Mouse (Mus musculus) limb, embryonic 14.5 days (tissue): ENCODE measurements around the gene Ifitm3. TPM values are rescaled to one million over a fixed set of nuclear protein-coding genes. Genes with fewer than 3 reads are reported as not detected.
A peak's percentile ranks its signal among the peaks of the same experiment; 100 is the strongest.

Experiments
- ATAC-seq: fragments of 200-750 bp; cut with Nextera tagmentation; 2 replicates; pipeline ENCODE4 v1.8.0; 2017; ENCODE audit warnings: low read depth, moderate number of reproducible peaks, moderate TSS enrichment; ENCODE audit not compliant: low FRiP score
- DNase-seq: peaks from one replicate; pipeline ENCODE4 v3.0.0-alpha.2; 2015; ENCODE audit warnings: low spot score
- H3K27ac ChIP-seq: fragments of 300-500 bp; sonication (generic); replicated peaks from 2 replicates; pipeline ENCODE4 v1.5.1; 2014; ENCODE audit warnings: low read depth, mild to moderate bottlenecking, low read length, moderate library complexity, mixed read lengths
- H3K27me3 ChIP-seq: fragments of 300-500 bp; sonication (generic); 2 replicates; pipeline ENCODE4 v1.6.1; 2014; ENCODE audit warnings: low read length, mixed read lengths; ENCODE audit not compliant: control insufficient read depth, insufficient read depth
- H3K36me3 ChIP-seq: fragments of 300-500 bp; sonication (generic); 2 replicates; pipeline ENCODE4 v1.6.1; 2014; ENCODE audit warnings: mild to moderate bottlenecking, low read length, moderate library complexity, mixed read lengths; ENCODE audit not compliant: control insufficient read depth, insufficient read depth
- H3K4me1 ChIP-seq: fragments of 300-500 bp; sonication (generic); 2 replicates; pipeline ENCODE4 v1.6.1; 2014; ENCODE audit warnings: antibody characterized with exemption, low read length, mixed read lengths; ENCODE audit not compliant: control insufficient read depth, insufficient read depth
- H3K4me2 ChIP-seq: fragments of 300-500 bp; sonication (generic); replicated peaks from 2 replicates; pipeline ENCODE4 v1.6.1; 2014; ENCODE audit warnings: low read depth, mild to moderate bottlenecking, low read length, moderate library complexity; ENCODE audit not compliant: severe bottlenecking
- H3K4me3 ChIP-seq: fragments of 300-500 bp; sonication (generic); replicated peaks from 2 replicates; pipeline ENCODE4 v1.5.1; 2014; ENCODE audit warnings: low read length
- H3K9ac ChIP-seq: fragments of 300-500 bp; sonication (generic); 2 replicates; pipeline ENCODE4 v1.6.1; 2014; ENCODE audit warnings: mild to moderate bottlenecking, low read depth, low read length, moderate library complexity; ENCODE audit not compliant: severe bottlenecking
- H3K9me3 ChIP-seq: fragments of 300-500 bp; sonication (generic); 2 replicates; pipeline ENCODE4 v1.6.1; 2016; ENCODE audit warnings: low read length; ENCODE audit not compliant: control insufficient read depth
- POLR2A ChIP-seq: fragments of 200-500 bp; IDR thresholded peaks from 2 replicates; pipeline ENCODE4 v1.8.0; 2012; ENCODE audit warnings: inconsistent platforms, mild to moderate bottlenecking, moderate library complexity, borderline replicate concordance; ENCODE audit not compliant: insufficient read depth, insufficient read length; ENCODE audit errors: extremely low read depth
- WGBS: fragments of 180-500 bp; shearing (Covaris S2); extraction: QIAGEN DNeasy Blood & Tissue Kit; methylation state at CpG from one replicate; pipeline ENCODE4 v1.1.7; 2014; 5-methylcytosine and 5-hydroxymethylcytosine counted together
- polyA plus RNA-seq, 2 experiments: library from polyadenylated mRNA; depleted of rRNA in 1 of 2; stranded (reverse) in 1 of 2; unstranded in 1 of 2; fragments of >200 nt; fragmentation: Nextera tagmentation in 1 of 2; extraction: Ambion mirVana in 1 of 2; gene quantifications; 2 replicates each; pipeline versions ENCODE4 v1.2.1 to v1.2.3; 2012 to 2014

The Ifitm3 gene
- polyA plus RNA-seq, 2 experiments = 85.6 to 201 TPM

DNA sequence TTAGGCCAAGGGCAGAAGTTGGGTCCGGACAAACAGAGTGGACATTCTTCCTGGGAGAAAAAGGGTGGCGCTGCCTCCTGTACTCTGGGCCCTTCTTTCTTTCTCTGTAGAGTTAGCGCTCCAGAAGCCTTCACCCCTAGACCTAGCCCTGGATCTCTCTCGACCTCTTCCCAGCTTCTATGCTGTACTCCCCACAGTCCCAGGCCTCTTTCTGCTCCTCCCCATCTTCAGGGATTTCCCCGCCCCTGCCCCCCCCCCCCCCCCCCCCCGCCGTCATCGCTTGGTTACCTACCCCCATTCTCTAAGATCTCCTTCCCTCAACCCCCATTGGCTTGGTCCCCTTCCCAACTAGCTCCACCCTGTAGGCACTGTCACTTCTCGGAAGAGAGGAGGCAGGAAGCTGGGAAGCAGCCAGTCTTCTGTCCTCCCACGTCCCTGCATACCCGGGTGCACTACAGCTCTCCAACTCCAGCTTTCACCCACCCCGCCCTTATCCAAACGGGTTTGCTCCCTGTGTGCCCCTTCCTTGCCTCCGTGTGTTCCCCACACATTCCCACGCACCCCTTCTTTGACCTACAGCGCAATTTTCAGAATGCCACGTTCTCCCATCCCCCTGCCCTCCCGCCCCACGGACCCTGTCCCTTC, 37.1 kb upstream of the Ifitm3 start:
- H3K9ac ChIP-seq = peak overlapping the region; percentile 45
- no peaks in the 10 kb centered on the region for H3K9me3 ChIP-seq
- H3K4me1 ChIP-seq = peaks cover 19% of the 10 kb centered on the region
- DNase-seq (peak; percentile 76), ATAC-seq (peak; percentile 84)
- no peaks in the 10 kb centered on the region for H3K27me3 ChIP-seq
- H3K36me3 ChIP-seq = no peaks in the 10 kb centered on the region
- H3K4me2 ChIP-seq = peak overlapping the region; percentile 85
- H3K4me3 ChIP-seq = peak overlapping the region; percentile 33
- 6% methylated on average over 15 of the region's 19 CpGs for WGBS
- TF ChIP-seq POLR2A = 0 out of 2 replicates have a peak, but pooled peaks have one; percentile 10
- peak overlapping the region; percentile 83 for H3K27ac ChIP-seq

DNA sequence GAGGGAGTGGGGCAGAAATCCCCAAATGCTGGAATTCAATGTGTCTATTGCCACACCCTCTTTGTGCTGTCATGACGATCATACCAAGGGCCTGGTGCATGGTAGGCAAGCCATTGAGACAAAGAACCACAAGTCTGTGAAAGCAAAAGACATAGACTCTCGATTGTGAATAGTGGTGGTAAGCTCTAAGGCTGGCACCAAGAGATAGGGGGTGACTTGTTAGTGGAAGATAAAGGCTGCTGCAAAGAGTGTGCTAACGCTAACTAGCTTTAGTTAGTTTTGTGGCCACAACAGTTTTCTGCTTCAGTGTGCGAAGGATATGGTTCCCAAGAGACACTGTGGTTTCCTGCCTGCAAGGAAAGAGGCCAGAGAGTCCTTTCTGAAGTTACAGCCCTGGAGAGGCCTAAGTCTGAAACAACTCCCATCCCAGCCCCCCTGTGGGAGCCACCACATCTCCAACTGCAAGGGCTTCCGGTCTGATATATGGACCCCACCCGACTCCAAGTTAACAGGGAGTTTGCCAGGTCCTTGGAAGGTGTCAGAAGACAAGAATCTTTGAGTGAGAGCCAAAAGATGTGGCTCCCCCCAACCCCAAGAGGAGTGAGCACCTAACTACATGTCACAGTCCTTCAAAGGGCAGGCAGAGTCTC, 36.5 kb upstream of the Ifitm3 start:
- peaks cover 23% of the 10 kb centered on the region for H3K4me1 ChIP-seq
- 0 out of 2 replicates have a peak overlapping the region, but pooled peaks have one; percentile 12 for H3K9ac ChIP-seq
- ATAC-seq = no peak
- H3K27me3 ChIP-seq = no peaks in the 10 kb centered on the region
- H3K9me3 ChIP-seq = no peaks in the 10 kb centered on the region
- peak overlapping the region; percentile 33; the same call in 1 of the 2 replicates for H3K4me3 ChIP-seq
- TF ChIP-seq POLR2A = no peak
- peak overlapping the region; percentile 75 for H3K27ac ChIP-seq
- DNase-seq = no peak
- H3K36me3 ChIP-seq = no peaks in the 10 kb centered on the region
- WGBS = 52% methylated on average over 6 of the region's 6 CpGs
- H3K4me2 ChIP-seq = peak overlapping the region; percentile 85; the same call in 1 of the 2 replicates

DNA sequence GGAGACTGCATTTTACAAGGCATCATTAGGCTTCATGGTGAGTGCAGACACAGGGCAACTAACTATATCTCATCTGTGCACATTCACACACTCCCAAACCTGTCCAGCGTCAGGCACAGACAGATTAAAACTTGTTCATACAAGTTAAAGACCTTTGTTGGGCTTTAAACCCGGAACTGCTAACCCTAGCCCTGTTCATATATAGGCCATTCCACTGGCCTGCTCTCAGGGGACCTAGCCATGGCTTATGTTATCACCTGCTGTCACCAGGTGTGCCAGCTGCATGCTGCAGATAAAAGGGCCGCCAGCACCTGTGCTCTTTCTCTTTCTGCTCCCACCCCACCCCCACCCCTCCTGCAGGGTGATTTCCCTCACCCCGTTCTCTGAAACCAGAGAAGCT, 32.0 kb upstream of the Ifitm3 start:
- peaks cover 26% of the 10 kb centered on the region for H3K4me1 ChIP-seq
- DNase-seq (no peak), ATAC-seq (no peak)
- no peak overlapping the region for H3K4me2 ChIP-seq
- H3K9me3 ChIP-seq = no peaks in the 10 kb centered on the region
- no peak overlapping the region for H3K9ac ChIP-seq
- TF ChIP-seq POLR2A = no peak
- peak overlapping the region; percentile 55 for H3K27ac ChIP-seq
- H3K36me3 ChIP-seq = no peaks in the 10 kb centered on the region
- no peaks in the 10 kb centered on the region for H3K27me3 ChIP-seq
- H3K4me3 ChIP-seq = no peak overlapping the region
- WGBS = 20% methylated on average over 4 of the region's 4 CpGs

- Histone ChIP-seq H3K27me3 (no peaks in the 10 kb centered on the region), H3K4me3 (no peak overlapping the region), H3K9ac (no peak overlapping the region), H3K36me3 (no peaks in the 10 kb centered on the region), H3K9me3 (no peaks in the 10 kb centered on the region), H3K27ac (peak overlapping the region; percentile 88), H3K4me2 (0 out of 2 replicates have a peak overlapping the region, but pooled peaks have one; percentile 2), H3K4me1 (peaks cover 17% of the 10 kb centered on the region)
- peak; percentile 88 for DNase-seq
- WGBS = 15% methylated on average over 5 of the region's 5 CpGs
- TF ChIP-seq POLR2A = no peak
- peak; percentile 73 for ATAC-seq
Measured at GRCm38 (mm10) chr7:141041661-141042060, 31.1 kb upstream of the Ifitm3 start.

DNA sequence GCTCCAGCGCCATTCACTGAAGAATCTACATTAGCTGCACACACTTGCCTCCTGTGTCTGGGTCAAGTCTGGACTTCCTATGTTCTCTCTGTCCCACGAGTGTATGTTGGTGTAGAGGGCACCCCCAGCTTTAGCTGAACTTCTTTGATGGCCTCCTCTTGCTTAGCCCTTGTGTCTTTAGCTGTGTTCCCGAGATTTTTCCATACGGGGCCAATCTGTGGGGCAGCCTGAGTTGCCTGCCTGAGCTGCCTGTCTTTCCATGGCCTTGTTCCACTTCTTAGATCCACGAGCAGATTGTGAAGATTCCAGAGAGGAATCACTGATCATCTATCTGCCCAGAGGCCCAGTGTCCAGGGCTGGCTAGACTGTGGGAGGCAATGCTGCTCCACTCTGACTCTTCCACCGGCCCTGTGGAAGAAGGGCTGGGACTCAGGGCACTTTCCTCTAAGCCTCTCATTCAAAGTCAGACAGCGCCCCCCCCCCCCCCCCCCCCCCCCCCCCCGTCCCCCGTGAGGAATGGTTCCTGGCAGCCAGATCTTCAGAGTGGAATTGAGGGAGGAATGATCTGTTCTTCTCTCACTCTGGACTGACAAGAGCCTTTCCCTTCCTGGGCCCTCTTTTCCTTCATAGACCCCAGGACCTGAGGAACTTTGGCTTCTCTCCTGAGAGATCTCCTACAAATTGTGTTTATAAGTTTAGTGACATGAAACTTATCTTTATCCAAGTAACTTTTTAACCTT, 30.5 kb upstream of the Ifitm3 start:
- TF ChIP-seq POLR2A = no peak
- peaks cover 17% of the 10 kb centered on the region for H3K4me1 ChIP-seq
- DNase-seq (no peak), ATAC-seq (peak; percentile 24; the same call in 1 of the 2 replicates)
- H3K27me3 ChIP-seq = no peaks in the 10 kb centered on the region
- 29% methylated on average over 6 of the region's 9 CpGs for WGBS
- no peaks in the 10 kb centered on the region for H3K36me3 ChIP-seq
- no peaks in the 10 kb centered on the region for H3K9me3 ChIP-seq
- H3K4me2 ChIP-seq = 0 out of 2 replicates have a peak overlapping the region, but pooled peaks have one; percentile 2
- no peak overlapping the region for H3K9ac ChIP-seq
- no peak overlapping the region for H3K4me3 ChIP-seq
- peak overlapping the region; percentile 88 for H3K27ac ChIP-seq
